Mouse (Mus musculus): ENCODE measurements at regions not wholly inside any gene's neighbourhood (a gene's known extent, or its start where the extent isn't known, plus 50 kb on each side); places are given as distances from the start of the nearest gene placed in this dataset.

DNA sequence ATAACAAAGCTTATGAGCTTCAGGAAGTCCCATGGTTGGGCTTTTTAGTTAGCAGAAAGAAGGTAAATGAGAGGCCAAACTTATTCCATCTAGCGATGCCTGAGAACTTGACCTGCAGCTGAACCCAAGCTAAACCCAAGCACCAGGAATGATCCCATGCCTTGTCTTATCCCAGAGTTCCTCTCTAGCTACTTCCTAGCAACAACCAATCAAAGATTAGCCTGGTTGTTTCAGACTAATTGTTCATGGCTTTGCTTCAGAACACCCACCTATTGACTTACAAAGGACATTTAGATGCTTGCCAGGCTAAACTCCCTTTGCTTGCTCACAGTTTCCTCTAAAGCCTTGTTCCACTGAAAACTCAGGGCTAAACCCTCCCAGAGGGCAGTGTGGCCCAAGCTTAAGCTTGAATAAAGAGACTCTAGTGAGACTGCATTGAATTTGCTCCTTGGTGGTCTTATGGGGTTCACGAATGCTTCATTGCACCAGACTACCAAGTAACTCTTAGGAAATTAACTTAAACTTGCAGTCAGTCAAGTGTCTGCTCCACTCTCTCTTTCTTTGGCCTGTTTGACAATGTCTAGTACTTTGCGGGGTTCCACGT is 467.2 kb downstream of the AI429214 start:
- TF ChIP-seq CTCF (IDR thresholded peaks at IDR 0.05; ENCODE audit: borderline replicate concordance, extremely low read depth, insufficient read depth, insufficient read length) (no peak), POLR2A (IDR thresholded peaks at IDR 0.05; ENCODE audit: borderline replicate concordance, extremely low read depth, insufficient read depth, insufficient read length, poor library complexity, severe bottlenecking) (no peak)

Measured in brain, embryonic 14.5 days (tissue).